Mouse (Mus musculus) lung, postnatal 0 days (tissue): Measurements from ENCODE around the gene 1110032F04Rik.

Experiments
- CTCF ChIP-seq: IDR thresholded peaks from 2 replicates; pipeline ENCODE4 v1.5.1; 2016; ENCODE audit warnings: antibody characterized with exemption, mild to moderate bottlenecking
- EP300 ChIP-seq: IDR thresholded peaks from 2 replicates; pipeline ENCODE4 v1.6.1; 2016; ENCODE audit warnings: antibody characterized with exemption, mild to moderate bottlenecking, control low read depth

- TF ChIP-seq CTCF (no peak), EP300 (no peak)
These were observed 45.3 kb upstream of the 1110032F04Rik start for GRCm38 (mm10) chr3:68823876-68824764.
